Mouse (Mus musculus) C2C12 (cell line): Measurements from ENCODE around the gene Tgm7.

Experiments used
- CTCF ChIP-seq: IDR thresholded peaks from one replicate; pipeline ENCODE4 v1.5.1; 2011; ENCODE audit not compliant: control insufficient read depth, insufficient read depth, insufficient read length
- MAX ChIP-seq: IDR thresholded peaks from one replicate; pipeline ENCODE4 v1.6.1; 2011; ENCODE audit warnings: mild to moderate bottlenecking, control low read depth
- USF1 ChIP-seq: IDR thresholded peaks from one replicate; pipeline ENCODE4 v1.6.1; 2011; ENCODE audit warnings: low read depth, mild to moderate bottlenecking, control low read depth, moderate library complexity

GRCm38 (mm10) chr2:121052176-121052575 lies 57.4 kb downstream of the Tgm7 start:
- TF ChIP-seq CTCF = no peak
- TF ChIP-seq MAX = no peak
- TF ChIP-seq USF1 = no peak
